Mouse (Mus musculus) heart, embryonic 12.5 days (tissue): Measurements from ENCODE around the gene Ube2r2. TPM values are rescaled to one million over a fixed set of nuclear protein-coding genes. Genes with fewer than 3 reads are reported as not detected.

ENCODE experiments used
- ATAC-seq: fragments of 200-750 bp; cut with Nextera tagmentation; 2 replicates; pipeline ENCODE4 v1.8.0; 2017; ENCODE audit warnings: moderate TSS enrichment, moderate library complexity; ENCODE audit not compliant: insufficient number of reproducible peaks, low FRiP score
- H3K27ac ChIP-seq: fragments of 300-500 bp; sonication (generic); 2 replicates; pipeline ENCODE4 v1.5.1; 2016; ENCODE audit warnings: mild to moderate bottlenecking, moderate library complexity; ENCODE audit not compliant: poor library complexity, severe bottlenecking
- H3K27me3 ChIP-seq: fragments of 300-500 bp; sonication (generic); replicated peaks from 2 replicates; pipeline ENCODE4 v1.6.1; 2016; ENCODE audit warnings: mild to moderate bottlenecking, moderate library complexity
- H3K36me3 ChIP-seq: fragments of 300-500 bp; sonication (generic); 2 replicates; pipeline ENCODE4 v1.6.1; 2016; ENCODE audit warnings: mild to moderate bottlenecking, moderate library complexity
- H3K4me1 ChIP-seq: fragments of 300-500 bp; sonication (generic); replicated peaks from 2 replicates; pipeline ENCODE4 v1.6.1; 2016; ENCODE audit warnings: mild to moderate bottlenecking
- H3K4me2 ChIP-seq: fragments of 300-500 bp; sonication (generic); 2 replicates; pipeline ENCODE4 v1.6.1; 2016; ENCODE audit warnings: mild to moderate bottlenecking, moderate library complexity
- H3K4me3 ChIP-seq: fragments of 300-500 bp; sonication (generic); 2 replicates; pipeline ENCODE4 v1.5.1; 2016; ENCODE audit warnings: mild to moderate bottlenecking
- H3K9ac ChIP-seq: fragments of 300-500 bp; sonication (generic); 2 replicates; pipeline ENCODE4 v1.6.1; 2016; ENCODE audit warnings: mild to moderate bottlenecking, moderate library complexity
- H3K9me3 ChIP-seq: fragments of 300-500 bp; sonication (generic); replicated peaks from 2 replicates; pipeline ENCODE4 v1.6.1; 2016; ENCODE audit warnings: mild to moderate bottlenecking, moderate library complexity
- WGBS: fragments of 180-500 bp; shearing (Covaris S2); methylation state at CpG from one replicate; pipeline ENCODE4 v1.1.7; 2016; 5-methylcytosine and 5-hydroxymethylcytosine counted together
- polyA plus RNA-seq: library from polyadenylated mRNA; unstranded; fragments of >200 nt; fragmentation: Nextera tagmentation; extraction: Ambion mirVana; gene quantifications from 2 replicates; pipeline ENCODE4 v1.2.1, GENCODE M21; 2016

The Ube2r2 gene
- polyA plus RNA-seq, 1 experiment from 2014 or later = 87.7 TPM

GRCm38 (mm10) chr4:41189809-41190208 is 54.3 kb downstream of the Ube2r2 start:
- Histone ChIP-seq H3K4me1 (no peaks in the 10 kb centered on the region), H3K9ac (no peak overlapping the region), H3K4me3 (no peak overlapping the region), H3K36me3 (peaks cover 73% of the 10 kb centered on the region), H3K27ac (no peak overlapping the region), H3K4me2 (no peak overlapping the region), H3K9me3 (no peaks in the 10 kb centered on the region), H3K27me3 (no peaks in the 10 kb centered on the region)
- 92% methylated on average over 2 of the region's 2 CpGs for WGBS
- no peak for ATAC-seq

- Histone ChIP-seq H3K4me2 (no peak overlapping the region), H3K27ac (no peak overlapping the region), H3K36me3 (peaks cover 78% of the 10 kb centered on the region), H3K4me1 (peaks cover 14% of the 10 kb centered on the region), H3K9me3 (no peaks in the 10 kb centered on the region), H3K9ac (no peak overlapping the region), H3K27me3 (no peaks in the 10 kb centered on the region), H3K4me3 (no peak overlapping the region)
- ATAC-seq = no peak
- 70% methylated on average over 14 of the region's 14 CpGs for WGBS
These were observed 57.3 kb downstream of the Ube2r2 start for GRCm38 (mm10) chr4:41192544-41193512.

DNA sequence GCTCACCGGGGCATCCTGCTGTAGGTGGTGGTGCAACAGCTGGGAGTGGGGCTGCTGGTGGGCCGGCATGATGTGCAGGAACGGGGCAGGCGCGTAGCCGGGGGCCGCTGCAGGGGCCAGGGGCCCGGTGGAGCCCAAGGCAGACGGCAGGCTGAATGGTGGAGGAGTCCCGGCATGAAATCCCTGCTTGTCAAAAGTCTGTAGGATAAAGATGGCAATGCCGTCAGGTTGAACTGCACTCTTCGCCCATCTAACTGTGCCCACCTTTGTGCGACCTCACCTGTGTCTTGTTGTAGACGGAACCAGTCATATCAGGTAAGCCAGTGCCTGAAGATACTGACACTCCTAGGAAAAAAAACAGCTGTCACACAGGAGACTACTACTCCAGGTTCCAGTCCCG is 59.8 kb downstream of the Ube2r2 start:
- WGBS = 89% methylated on average over 15 of the region's 15 CpGs

GRCm38 (mm10) chr4:41196861-41197610 is 61.5 kb downstream of the Ube2r2 start:
- 52% methylated on average over 3 of the region's 3 CpGs for WGBS
- Histone ChIP-seq H3K9ac (no peak overlapping the region), H3K4me1 (peaks cover 16% of the 10 kb centered on the region), H3K4me3 (no peak overlapping the region), H3K27ac (peak overlapping the region; percentile 41), H3K4me2 (no peak overlapping the region), H3K27me3 (no peaks in the 10 kb centered on the region), H3K36me3 (peaks cover 93% of the 10 kb centered on the region), H3K9me3 (no peaks in the 10 kb centered on the region)
- ATAC-seq = 0 out of 2 replicates have a peak, but pooled peaks have one; percentile 33

More for the DNA sequence above, 59.8 kb downstream of the Ube2r2 start:
- Histone ChIP-seq H3K4me2 (no peak overlapping the region), H3K36me3 (peaks cover 90% of the 10 kb centered on the region), H3K4me1 (peaks cover 16% of the 10 kb centered on the region), H3K9me3 (no peaks in the 10 kb centered on the region), H3K9ac (no peak overlapping the region), H3K27ac (no peak overlapping the region), H3K4me3 (no peak overlapping the region), H3K27me3 (no peaks in the 10 kb centered on the region)
- ATAC-seq = no peak

DNA sequence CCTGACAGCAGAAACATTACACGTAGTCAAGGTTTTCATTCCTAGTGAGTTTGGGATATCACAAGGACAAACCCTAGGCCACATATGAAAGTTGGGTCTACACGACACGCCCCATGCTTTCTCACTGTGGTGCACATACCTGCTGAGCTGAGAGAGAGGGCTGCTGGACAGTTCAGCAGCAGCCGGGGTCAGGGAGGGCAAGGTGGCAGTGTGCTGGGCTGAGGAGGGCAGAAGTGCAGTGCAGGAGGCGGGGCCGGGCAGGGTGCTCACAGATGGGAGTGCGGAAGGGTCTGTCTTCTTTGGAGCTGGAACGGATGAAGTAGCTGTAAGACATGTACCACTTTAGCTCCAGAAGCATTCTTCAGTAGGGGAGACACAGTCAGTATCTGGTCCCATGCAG is 66.6 kb downstream of the Ube2r2 start:
- 88% methylated on average over 8 of the region's 8 CpGs for WGBS
- no peak overlapping the region for H3K9ac ChIP-seq
- peaks cover 94% of the 10 kb centered on the region for H3K36me3 ChIP-seq
- no peaks in the 10 kb centered on the region for H3K27me3 ChIP-seq
- no peaks in the 10 kb centered on the region for H3K9me3 ChIP-seq
- no peak for ATAC-seq
- H3K27ac ChIP-seq = no peak overlapping the region
- peaks cover 8% of the 10 kb centered on the region for H3K4me1 ChIP-seq
- no peak overlapping the region for H3K4me3 ChIP-seq
- no peak overlapping the region for H3K4me2 ChIP-seq

DNA sequence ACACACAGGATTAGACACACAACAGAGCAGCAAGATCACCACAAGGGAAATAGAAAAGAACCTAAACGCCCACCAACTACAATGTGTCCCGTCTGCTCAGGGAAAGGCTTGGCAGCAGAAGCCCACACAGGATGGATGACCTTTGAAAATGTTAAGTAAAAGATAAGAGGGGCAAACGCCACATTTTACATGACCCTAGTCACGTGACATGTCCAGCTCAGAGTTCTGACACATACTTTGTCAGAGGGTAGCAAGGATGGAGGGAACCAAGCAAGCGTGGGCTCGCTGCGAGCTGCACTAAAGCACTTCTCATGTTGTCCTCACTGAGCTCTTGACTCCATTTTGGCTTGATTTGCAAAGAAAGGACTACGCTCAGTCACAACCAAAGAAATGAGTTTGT is 70.2 kb downstream of the Ube2r2 start:
- no peak for ATAC-seq
- Histone ChIP-seq H3K9ac (no peak overlapping the region), H3K27me3 (no peaks in the 10 kb centered on the region), H3K4me1 (no peaks in the 10 kb centered on the region), H3K27ac (no peak overlapping the region), H3K9me3 (no peaks in the 10 kb centered on the region), H3K4me2 (no peak overlapping the region), H3K36me3 (peaks cover 94% of the 10 kb centered on the region), H3K4me3 (no peak overlapping the region)
- WGBS = 77% methylated on average over 8 of the region's 8 CpGs

- 86% methylated on average over 4 of the region's 4 CpGs for WGBS
- H3K4me3 ChIP-seq = no peak overlapping the region
- no peak for ATAC-seq
These were observed 72.5 kb downstream of the Ube2r2 start for GRCm38 (mm10) chr4:41208050-41208449.

DNA sequence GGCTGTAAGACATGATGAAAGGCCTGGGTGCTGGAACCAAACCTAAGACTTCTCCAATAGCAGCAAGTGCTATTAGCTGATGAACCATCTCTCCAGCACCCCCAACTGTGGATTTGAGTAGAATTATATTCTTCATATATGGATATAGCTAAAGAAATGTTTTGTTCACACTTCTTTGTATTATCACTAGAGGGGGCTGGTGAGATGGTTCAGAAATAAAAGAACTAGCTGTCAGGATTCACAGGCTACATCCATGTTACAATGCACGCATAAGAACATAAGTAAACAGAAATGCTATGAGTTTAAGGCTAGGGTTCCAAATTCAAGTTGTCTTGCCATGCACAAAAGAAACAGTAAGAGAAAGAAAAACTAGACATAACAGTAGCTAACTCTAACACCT is 89.9 kb downstream of the Ube2r2 start:
- H3K36me3 ChIP-seq = peaks cover 91% of the 10 kb centered on the region
- H3K4me3 ChIP-seq = no peak overlapping the region
- no peaks in the 10 kb centered on the region for H3K27me3 ChIP-seq
- H3K4me1 ChIP-seq = no peaks in the 10 kb centered on the region
- no peak overlapping the region for H3K27ac ChIP-seq
- no peak overlapping the region for H3K9ac ChIP-seq
- H3K9me3 ChIP-seq = no peaks in the 10 kb centered on the region
- WGBS = 94% methylated on average over 1 of the region's 1 CpGs
- H3K4me2 ChIP-seq = no peak overlapping the region
- no peak for ATAC-seq

More at GRCm38 (mm10) chr4:41208050-41208449, 72.5 kb downstream of the Ube2r2 start:
- Histone ChIP-seq H3K9me3 (no peaks in the 10 kb centered on the region), H3K9ac (no peak overlapping the region), H3K36me3 (peaks cover 84% of the 10 kb centered on the region), H3K27ac (no peak overlapping the region), H3K4me2 (no peak overlapping the region), H3K27me3 (no peaks in the 10 kb centered on the region), H3K4me1 (no peaks in the 10 kb centered on the region)

- Histone ChIP-seq H3K4me2 (no peak overlapping the region), H3K27ac (no peak overlapping the region), H3K36me3 (peaks cover 91% of the 10 kb centered on the region), H3K27me3 (no peaks in the 10 kb centered on the region), H3K4me1 (no peaks in the 10 kb centered on the region), H3K9ac (no peak overlapping the region), H3K9me3 (no peaks in the 10 kb centered on the region), H3K4me3 (no peak overlapping the region)
- WGBS = 86% methylated on average over 3 of the region's 3 CpGs
- ATAC-seq = no peak
These were observed 90.8 kb downstream of the Ube2r2 start for GRCm38 (mm10) chr4:41226351-41226750.

- H3K27me3 ChIP-seq = no peaks in the 10 kb centered on the region
- ATAC-seq = no peak
- H3K9me3 ChIP-seq = no peaks in the 10 kb centered on the region
- peaks cover 57% of the 10 kb centered on the region for H3K36me3 ChIP-seq
- WGBS = 51% methylated on average over 5 of the region's 5 CpGs
- H3K27ac ChIP-seq = 0 out of 2 replicates have a peak overlapping the region, but pooled peaks have one; percentile 21
- no peak overlapping the region for H3K4me2 ChIP-seq
- H3K4me1 ChIP-seq = 0 out of 2 replicates have a peak, but pooled peaks cover 5% of the 10 kb centered on the region
- no peak overlapping the region for H3K9ac ChIP-seq
- no peak overlapping the region for H3K4me3 ChIP-seq
These were observed 100.1 kb downstream of the Ube2r2 start for GRCm38 (mm10) chr4:41235621-41236020.

DNA sequence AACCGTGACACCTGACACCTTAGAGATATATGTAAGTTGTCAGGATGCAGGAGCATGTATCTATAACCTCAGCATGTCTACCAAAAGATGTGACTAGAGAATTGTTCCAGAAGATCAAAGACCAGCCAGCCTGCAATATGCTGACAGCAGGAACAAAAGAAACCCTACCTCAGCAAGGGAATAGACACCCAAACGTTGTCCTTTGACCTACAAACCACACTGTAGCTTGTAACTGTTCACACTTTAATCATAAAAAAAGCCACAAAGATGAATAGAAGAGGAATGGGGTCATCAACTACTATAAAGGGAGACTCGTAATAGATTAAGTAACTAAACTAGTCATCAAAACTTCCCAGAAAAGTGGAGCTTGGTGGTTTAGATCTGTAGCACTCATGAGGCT is 105.4 kb downstream of the Ube2r2 start:
- WGBS = 84% methylated on average over 3 of the region's 3 CpGs
- Histone ChIP-seq H3K27me3 (no peaks in the 10 kb centered on the region), H3K9me3 (no peaks in the 10 kb centered on the region), H3K4me3 (no peak overlapping the region), H3K4me2 (no peak overlapping the region), H3K36me3 (peaks cover 30% of the 10 kb centered on the region), H3K27ac (no peak overlapping the region), H3K4me1 (0 out of 2 replicates have a peak, but pooled peaks cover 3% of the 10 kb centered on the region), H3K9ac (no peak overlapping the region)
- ATAC-seq = no peak
